Mouse (Mus musculus): ENCODE data around the gene Prl2c3.
"Not testable (repeated sequence)": the region's sequence is repeated elsewhere in the genome, so short reads cannot be mapped to it uniquely, and the experiment has no call there.

Prl2c3 gene

DNA sequence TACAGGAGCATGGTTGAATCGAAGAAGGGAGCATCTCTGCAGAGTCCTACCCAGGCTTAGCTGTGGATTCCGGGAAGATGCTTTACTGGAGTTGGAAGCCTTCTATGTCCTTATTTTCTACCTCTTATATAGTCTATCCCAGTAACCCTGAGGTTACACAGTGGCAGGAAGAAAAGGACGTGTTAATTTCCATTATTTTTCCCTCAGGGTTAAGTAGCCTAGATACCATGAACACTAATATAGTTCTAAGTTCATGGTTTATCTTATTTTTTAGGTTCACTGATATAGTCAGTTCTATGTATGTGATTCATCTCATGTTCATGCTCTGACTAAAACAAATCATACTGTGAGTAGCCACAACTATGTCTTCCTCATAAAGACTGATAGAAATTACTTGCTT lies at the start of gene Prl2c3:
Gene Prl2c3, minus strand, starts transcription at position 101 of the 400 bp plus-strand sequence.
- not testable (repeated sequence) for DNase-seq (ENCODE audit: low spot score)

DNA sequence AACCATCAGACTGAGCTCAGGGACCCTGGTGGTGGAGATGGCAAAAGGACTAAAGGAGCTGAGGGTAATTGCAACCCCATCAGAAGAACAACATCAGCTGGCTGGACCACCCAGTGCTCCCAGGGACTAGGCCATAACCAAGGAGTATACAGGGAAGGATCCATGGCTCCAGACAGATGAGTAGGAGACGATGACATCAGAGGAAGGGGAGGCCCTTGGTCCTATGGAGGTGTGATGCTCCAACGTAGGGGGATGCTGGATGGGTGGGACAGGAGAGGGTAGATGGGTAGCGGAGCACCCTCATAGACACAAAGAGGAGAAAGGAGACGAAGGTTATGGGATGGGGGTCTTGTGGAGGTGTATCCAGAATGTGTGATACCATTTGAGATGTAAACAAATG lies 48.4 kb upstream of the Prl2c3 start:
- not testable (repeated sequence) for DNase-seq (ENCODE audit: low spot score)

DNA sequence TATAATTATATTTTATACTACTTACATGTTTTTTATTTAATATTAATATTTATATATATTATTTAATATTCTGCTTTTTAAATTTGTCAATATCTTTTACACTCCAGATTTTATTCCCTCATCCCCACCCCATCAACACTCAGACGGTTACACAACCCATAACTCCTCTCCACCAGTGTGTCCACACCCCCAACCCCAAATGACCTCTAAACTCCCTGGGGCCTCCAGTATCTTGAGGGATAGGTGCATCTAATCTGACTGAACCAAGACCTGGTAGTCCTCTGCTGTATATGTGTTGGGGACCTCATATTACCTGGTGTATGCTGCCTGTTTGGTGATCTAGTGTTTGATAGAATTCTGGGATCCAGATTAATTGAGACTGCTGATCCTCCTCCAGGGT lies 44.8 kb upstream of the Prl2c3 start:
- DNase-seq (ENCODE audit: low spot score), result not testable (repeated sequence)

DNA sequence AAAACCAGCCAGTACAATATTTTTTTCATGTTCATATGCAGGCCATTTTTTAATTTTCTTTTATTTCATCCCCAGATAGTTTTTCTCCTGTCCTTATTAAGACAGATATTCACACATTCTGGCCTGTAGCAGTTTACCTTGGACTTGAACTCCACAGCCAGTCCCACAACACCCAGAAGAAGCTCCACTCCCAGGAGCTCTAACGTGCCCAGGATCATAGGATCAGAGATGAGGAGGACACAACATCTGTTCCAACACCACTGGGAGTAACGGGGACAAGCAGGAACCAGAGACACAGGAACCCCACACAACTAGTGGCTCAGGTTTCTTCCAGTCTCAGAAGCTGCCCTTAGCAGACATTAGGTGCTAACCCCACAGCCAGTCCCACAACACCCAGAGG lies 37.7 kb upstream of the Prl2c3 start:
- not testable (repeated sequence) for DNase-seq (ENCODE audit: low spot score)

DNA sequence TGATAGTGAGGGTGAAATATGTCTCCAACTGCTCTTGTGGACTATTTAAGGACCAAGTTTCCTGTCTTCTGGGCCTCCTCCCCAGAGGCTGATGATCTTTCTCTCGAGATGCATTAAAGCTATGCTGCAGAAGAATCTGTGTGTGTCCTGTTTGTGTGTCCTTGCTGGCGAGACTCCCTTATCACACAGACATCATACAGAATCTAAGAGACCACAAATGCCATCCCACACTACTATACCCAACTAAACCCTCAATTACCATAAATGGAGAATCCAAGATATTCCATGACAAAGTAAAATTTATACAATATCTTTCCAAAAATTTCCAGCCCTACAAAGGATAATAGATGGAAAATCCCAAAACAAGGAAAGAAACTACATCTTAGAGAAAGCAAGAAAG lies 31.9 kb upstream of the Prl2c3 start:
- no peak for DNase-seq (ENCODE audit: low spot score)

DNA sequence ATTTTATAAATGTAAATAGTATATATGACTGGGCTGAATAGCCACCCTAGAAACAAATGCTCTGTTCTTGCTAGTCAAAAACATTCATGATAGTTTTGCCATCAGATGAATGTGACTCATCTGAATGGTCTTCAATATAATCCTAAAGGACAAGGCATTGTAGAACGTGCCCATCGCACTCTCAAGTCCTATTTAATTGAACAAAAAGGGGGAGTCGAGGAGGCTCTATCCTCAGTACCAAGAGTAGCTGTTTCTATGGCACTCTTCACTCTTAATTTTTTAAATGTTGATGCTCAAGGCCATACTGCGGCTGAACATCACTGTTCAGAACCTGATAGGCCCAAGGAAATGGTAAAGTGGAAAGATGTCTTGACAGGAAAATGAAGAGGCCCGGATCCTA lies 29.2 kb upstream of the Prl2c3 start:
- no peak for DNase-seq (ENCODE audit: low spot score)

DNA sequence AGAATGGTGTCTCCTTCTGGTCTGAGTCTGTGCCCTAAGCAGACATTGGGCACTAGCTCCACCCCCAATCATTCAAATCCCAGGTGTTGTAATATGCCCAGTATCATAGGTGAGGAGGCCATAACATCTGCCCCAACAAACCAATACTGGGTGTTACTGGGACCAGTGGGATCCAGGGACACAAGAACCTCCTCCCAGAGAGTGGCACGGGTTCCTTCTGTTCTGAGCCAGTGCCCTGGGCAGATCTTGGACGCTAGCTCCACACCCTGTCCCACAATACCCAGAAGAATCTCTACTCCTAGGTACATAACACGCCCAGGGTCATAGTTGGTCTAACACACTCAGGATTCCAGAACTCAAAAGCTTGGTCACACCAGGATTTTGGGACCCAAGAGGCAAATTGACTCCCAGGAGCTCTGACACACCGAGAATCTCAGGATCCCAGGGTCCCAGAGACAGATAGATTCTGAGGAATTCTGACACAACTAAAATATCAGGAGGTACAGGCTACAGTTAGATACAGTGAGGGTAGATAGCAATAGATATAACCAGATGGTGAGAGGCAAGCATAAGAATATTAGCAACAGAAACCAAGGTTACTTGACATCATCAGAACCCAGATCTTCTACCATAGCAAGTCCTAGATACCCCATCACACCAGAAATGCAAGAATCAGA lies 24.8 kb upstream of the Prl2c3 start:
- not testable (repeated sequence) for DNase-seq (ENCODE audit: low spot score)

DNA sequence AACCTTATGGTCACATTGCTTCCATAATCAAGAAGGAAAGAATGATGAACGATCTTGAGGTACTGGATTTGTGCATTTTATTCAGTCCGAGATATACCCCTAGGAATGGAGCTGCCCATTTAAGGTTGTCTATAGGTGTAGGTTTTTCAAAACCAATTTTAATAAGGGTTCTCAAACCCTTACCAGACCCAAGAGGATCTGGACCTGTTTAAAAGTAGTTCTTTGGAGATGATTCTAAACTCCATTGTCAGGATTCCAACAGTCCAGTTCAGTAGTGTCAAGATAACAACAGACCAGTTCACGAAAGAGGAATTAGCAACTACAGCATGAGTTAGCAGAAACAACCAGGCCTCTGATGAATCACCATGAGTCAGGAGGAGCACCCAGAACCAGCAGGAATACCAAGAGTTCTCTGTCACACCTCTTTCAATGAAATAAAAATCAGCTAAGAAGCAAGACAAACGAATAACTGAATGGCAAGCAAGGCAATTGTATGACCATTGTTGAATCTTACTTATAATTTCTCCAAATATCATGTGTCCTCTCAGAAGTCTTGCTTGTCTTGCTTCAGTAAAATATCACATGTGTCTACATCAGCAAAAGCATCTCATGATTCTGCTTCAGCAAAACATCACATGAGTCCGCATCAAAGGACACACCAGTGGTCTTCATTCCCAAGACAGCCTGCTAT lies 14.0 kb upstream of the Prl2c3 start:
- DNase-seq (ENCODE audit: low spot score), result not testable (repeated sequence)

DNA sequence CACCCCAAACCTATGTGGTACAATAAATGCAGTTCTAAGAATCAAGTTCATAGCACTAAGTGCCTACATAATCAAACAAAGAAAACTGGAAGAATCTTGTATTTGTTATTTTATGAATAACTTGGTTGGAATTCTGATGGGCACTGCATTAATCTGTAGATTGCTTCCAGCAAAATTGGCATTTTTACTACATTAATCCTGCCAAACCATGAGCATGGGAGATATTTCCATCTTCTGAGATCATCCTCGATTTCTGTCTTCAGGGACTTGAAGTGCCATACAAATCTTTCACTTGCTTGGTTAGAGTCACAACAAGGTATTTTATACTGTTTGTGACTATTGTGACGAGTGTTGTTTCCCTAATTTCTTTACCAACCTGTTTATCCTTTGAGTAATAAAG lies 9.7 kb upstream of the Prl2c3 start:
- no peak for DNase-seq (ENCODE audit: low spot score)

DNA sequence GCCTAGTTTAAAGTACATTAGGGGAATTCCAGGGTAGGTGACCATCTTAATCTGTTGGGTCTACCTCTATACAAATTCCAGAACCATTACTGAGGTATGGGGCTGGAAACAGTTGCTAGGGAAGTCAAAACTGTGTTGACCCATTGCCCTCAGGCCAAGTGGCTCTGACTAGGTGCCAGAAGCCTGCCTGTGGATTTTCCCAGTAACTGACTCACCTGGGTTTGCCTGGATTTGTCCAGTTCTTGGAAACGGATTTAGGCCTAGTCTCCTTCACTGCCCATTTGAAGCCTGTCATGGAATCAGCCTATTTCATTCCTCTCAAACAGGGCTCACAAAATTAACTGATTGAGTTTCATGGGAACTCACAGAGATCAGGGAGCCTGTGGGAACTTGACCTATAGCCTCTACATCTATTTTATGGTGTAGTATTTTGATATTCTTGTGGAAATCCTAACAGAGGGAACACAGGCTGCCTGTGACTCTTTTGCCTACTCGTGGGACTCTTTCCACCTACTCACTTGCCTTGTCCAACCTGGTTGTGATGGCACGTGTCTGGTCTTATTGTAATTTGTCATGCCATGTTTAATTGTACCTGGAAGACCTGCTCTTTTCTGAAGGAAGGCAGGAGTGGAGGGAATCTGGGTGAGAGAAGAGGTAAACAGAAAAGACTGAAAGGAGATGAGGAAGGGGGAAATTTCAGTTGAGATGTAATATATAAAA lies 9.1 kb upstream of the Prl2c3 start:
- DNase-seq (ENCODE audit: low spot score), result not testable (repeated sequence)

DNA sequence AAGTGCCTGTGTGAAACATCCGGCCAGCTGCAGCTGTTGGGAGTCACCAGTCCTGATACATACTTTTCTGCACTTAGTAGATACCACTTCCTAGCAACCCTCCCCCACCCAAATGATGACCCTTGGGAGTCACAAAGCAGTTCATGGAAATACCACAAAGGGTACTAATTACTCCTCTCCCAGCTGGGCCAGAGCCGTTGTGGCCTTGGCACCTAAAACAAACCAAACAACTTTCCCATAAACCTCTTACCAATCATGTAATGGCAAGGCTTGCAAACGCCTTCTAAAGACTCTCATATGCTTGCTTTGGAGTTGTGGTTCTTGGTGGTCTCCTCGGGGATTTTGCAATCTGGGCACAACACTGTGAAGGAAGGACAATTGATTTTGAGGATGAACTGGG lies 6.6 kb upstream of the Prl2c3 start:
- not testable (repeated sequence) for DNase-seq (ENCODE audit: low spot score)

DNA sequence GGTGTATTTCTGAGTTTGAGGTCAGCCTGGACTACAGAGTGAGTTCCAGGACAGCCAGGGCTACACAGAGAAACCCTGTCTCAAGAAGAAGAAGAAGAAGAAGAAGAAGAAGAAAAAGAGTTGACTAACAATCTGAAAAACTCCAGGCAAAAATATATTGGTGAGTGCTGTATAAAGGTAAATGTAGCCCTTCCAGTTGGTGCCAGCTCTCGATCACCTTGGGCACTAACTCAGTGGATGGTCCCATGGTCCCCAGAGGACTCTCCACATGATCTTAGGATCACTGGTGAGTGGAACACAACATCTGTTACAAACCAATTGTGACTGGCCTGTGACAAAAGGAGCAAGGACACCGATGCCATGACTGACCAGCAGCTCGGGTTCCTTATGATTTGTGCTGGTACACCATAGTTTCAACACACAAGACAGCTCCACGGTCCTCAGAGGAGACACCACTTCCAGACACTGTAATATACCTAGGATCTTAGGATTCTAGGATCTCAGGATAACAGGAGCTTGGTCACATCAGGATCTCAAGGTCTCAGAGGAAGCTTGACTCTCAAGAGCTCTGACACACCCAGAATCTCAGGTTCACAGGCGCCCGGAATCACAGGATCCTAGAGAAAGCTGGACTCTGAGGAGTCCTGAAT lies 30.3 kb downstream of the Prl2c3 start:
- DNase-seq (ENCODE audit: low spot score), result not testable (repeated sequence)

Data from layer of hippocampus, adult 11-12 months (tissue).